Mouse (Mus musculus) heart, embryonic 16.5 days (tissue): ENCODE results near the gene Mov10l1. TPM values are rescaled to one million over a fixed set of nuclear protein-coding genes. Genes with fewer than 3 reads are reported as not detected.
A peak's percentile ranks its signal among the peaks of the same experiment; 100 is the strongest.

ENCODE experiments used
- ATAC-seq: fragments of 200-750 bp; cut with Nextera tagmentation; replicated peaks from 2 replicates; pipeline ENCODE4 v1.8.0; 2017; ENCODE audit warnings: moderate number of reproducible peaks; ENCODE audit not compliant: insufficient read depth, low FRiP score; ENCODE audit errors: extremely low read depth
- H3K27ac ChIP-seq: fragments of 300-500 bp; sonication (generic); 2 replicates; pipeline ENCODE4 v1.5.1; 2014; ENCODE audit warnings: mild to moderate bottlenecking, low read length, control low read depth, moderate library complexity
- H3K27me3 ChIP-seq: fragments of 300-500 bp; sonication (generic); 2 replicates; pipeline ENCODE4 v1.6.1; 2014; ENCODE audit warnings: low read length, mixed read lengths; ENCODE audit not compliant: control insufficient read depth, insufficient read depth
- H3K36me3 ChIP-seq: fragments of 300-500 bp; sonication (generic); 2 replicates; pipeline ENCODE4 v1.6.1; 2014; ENCODE audit not compliant: control insufficient read depth, insufficient read depth
- H3K4me1 ChIP-seq: fragments of 300-500 bp; sonication (generic); 2 replicates; pipeline ENCODE4 v1.6.1; 2014; ENCODE audit warnings: low read length, mixed read lengths; ENCODE audit not compliant: control insufficient read depth, insufficient read depth
- H3K4me2 ChIP-seq: fragments of 300-500 bp; sonication (generic); 2 replicates; pipeline ENCODE4 v1.6.1; 2014; ENCODE audit warnings: low read depth, mild to moderate bottlenecking, control low read depth, low read length
- H3K4me3 ChIP-seq: fragments of 300-500 bp; sonication (generic); 2 replicates; pipeline ENCODE4 v1.5.1; 2014; ENCODE audit warnings: mild to moderate bottlenecking, control low read depth, low read length
- H3K9ac ChIP-seq: fragments of 300-500 bp; sonication (generic); 2 replicates; pipeline ENCODE4 v1.6.1; 2014; ENCODE audit warnings: low read length, control low read depth
- H3K9me3 ChIP-seq: fragments of 300-500 bp; sonication (generic); replicated peaks from 2 replicates; pipeline ENCODE4 v1.6.1; 2016; ENCODE audit warnings: low read length; ENCODE audit not compliant: control insufficient read depth
- WGBS: fragments of 180-500 bp; shearing (Covaris S2); extraction: QIAGEN DNeasy Blood & Tissue Kit; methylation state at CpG from one replicate; pipeline ENCODE4 v1.1.7; 2014; 5-methylcytosine and 5-hydroxymethylcytosine counted together
- polyA plus RNA-seq: library from polyadenylated mRNA; unstranded; fragments of >200 nt; fragmentation: Nextera tagmentation; extraction: Ambion mirVana; gene quantifications from 2 replicates; pipeline ENCODE4 v1.2.1, GENCODE M21; 2015

Mov10l1 gene
- polyA plus RNA-seq, 1 experiment from 2014 or later, result 77.6 TPM

GRCm38 (mm10) chr15:89063536-89063935 lies 80.8 kb downstream of the Mov10l1 start:
- peaks cover 41% of the 10 kb centered on the region for H3K27me3 ChIP-seq
- no peak overlapping the region for H3K4me3 ChIP-seq
- no peak overlapping the region for H3K27ac ChIP-seq
- 0 out of 2 replicates have a peak, but pooled peaks cover 7% of the 10 kb centered on the region for H3K4me1 ChIP-seq
- H3K9ac ChIP-seq, result no peak overlapping the region
- H3K9me3 ChIP-seq, result no peaks in the 10 kb centered on the region
- WGBS, result 75% methylated on average over 6 of the region's 6 CpGs
- H3K4me2 ChIP-seq, result no peak overlapping the region
- H3K36me3 ChIP-seq, result no peaks in the 10 kb centered on the region
- ATAC-seq, result no peak

- no peak overlapping the region for H3K4me2 ChIP-seq
- H3K27ac ChIP-seq, result no peak overlapping the region
- H3K4me1 ChIP-seq, result no peaks in the 10 kb centered on the region
- H3K4me3 ChIP-seq, result no peak overlapping the region
- no peaks in the 10 kb centered on the region for H3K36me3 ChIP-seq
- ATAC-seq, result no peak
- H3K9me3 ChIP-seq, result no peaks in the 10 kb centered on the region
- H3K27me3 ChIP-seq, result peaks cover 38% of the 10 kb centered on the region
- WGBS, result 91% methylated on average over 5 of the region's 5 CpGs
- H3K9ac ChIP-seq, result no peak overlapping the region
These were observed 82.2 kb downstream of the Mov10l1 start for GRCm38 (mm10) chr15:89064891-89065290.

- no peak overlapping the region for H3K27ac ChIP-seq
- H3K4me3 ChIP-seq, result peak overlapping the region; percentile 3; the same call in 1 of the 2 replicates
- no peaks in the 10 kb centered on the region for H3K4me1 ChIP-seq
- H3K36me3 ChIP-seq, result no peaks in the 10 kb centered on the region
- no peaks in the 10 kb centered on the region for H3K9me3 ChIP-seq
- 26% methylated on average over 35 of the region's 35 CpGs for WGBS
- H3K4me2 ChIP-seq, result peak overlapping the region; percentile 39
- no peak for ATAC-seq
- peaks cover 27% of the 10 kb centered on the region for H3K27me3 ChIP-seq
- H3K9ac ChIP-seq, result no peak overlapping the region
These were observed 84.9 kb downstream of the Mov10l1 start for GRCm38 (mm10) chr15:89067609-89068008.

GRCm38 (mm10) chr15:89068226-89068625 lies 85.5 kb downstream of the Mov10l1 start:
- Histone ChIP-seq H3K4me2 (no peak overlapping the region), H3K4me1 (0 out of 2 replicates have a peak, but pooled peaks cover 4% of the 10 kb centered on the region), H3K4me3 (no peak overlapping the region), H3K27ac (no peak overlapping the region), H3K36me3 (no peaks in the 10 kb centered on the region), H3K27me3 (peaks cover 24% of the 10 kb centered on the region), H3K9me3 (no peaks in the 10 kb centered on the region), H3K9ac (no peak overlapping the region)
- 39% methylated on average over 26 of the region's 26 CpGs for WGBS
- ATAC-seq, result no peak

- H3K4me1 ChIP-seq, result peaks cover 12% of the 10 kb centered on the region
- H3K27me3 ChIP-seq, result peaks cover 24% of the 10 kb centered on the region
These were observed 86.7 kb downstream of the Mov10l1 start for GRCm38 (mm10) chr15:89069336-89069840.

GRCm38 (mm10) chr15:89070606-89071005 lies 87.9 kb downstream of the Mov10l1 start:
- Histone ChIP-seq H3K9ac (no peak overlapping the region), H3K9me3 (no peaks in the 10 kb centered on the region), H3K4me3 (no peak overlapping the region), H3K27ac (no peak overlapping the region), H3K36me3 (no peaks in the 10 kb centered on the region), H3K4me2 (no peak overlapping the region), H3K27me3 (peaks cover 24% of the 10 kb centered on the region), H3K4me1 (peaks cover 19% of the 10 kb centered on the region)
- no peak for ATAC-seq
- 70% methylated on average over 24 of the region's 24 CpGs for WGBS

More at GRCm38 (mm10) chr15:89069336-89069840, 86.7 kb downstream of the Mov10l1 start:
- Histone ChIP-seq H3K9ac (no peak overlapping the region), H3K4me2 (no peak overlapping the region), H3K27ac (no peak overlapping the region), H3K4me3 (no peak overlapping the region), H3K36me3 (no peaks in the 10 kb centered on the region), H3K9me3 (no peaks in the 10 kb centered on the region)
- 78% methylated on average over 19 of the region's 19 CpGs for WGBS
- no peak for ATAC-seq

- H3K27me3 ChIP-seq, result 0 out of 2 replicates have a peak, but pooled peaks cover 3% of the 10 kb centered on the region
- H3K9me3 ChIP-seq, result no peaks in the 10 kb centered on the region
- peaks cover 42% of the 10 kb centered on the region for H3K4me1 ChIP-seq
- peak overlapping the region; percentile 0 for H3K9ac ChIP-seq
- 0 out of 2 replicates have a peak, but pooled peaks have one; percentile 4 for ATAC-seq
- H3K27ac ChIP-seq, result peak overlapping the region; percentile 97
- no peak overlapping the region for H3K4me3 ChIP-seq
- H3K36me3 ChIP-seq, result no peaks in the 10 kb centered on the region
- H3K4me2 ChIP-seq, result peak overlapping the region; percentile 91
- 42% methylated on average over 10 of the region's 10 CpGs for WGBS
These were observed 91.4 kb downstream of the Mov10l1 start for GRCm38 (mm10) chr15:89073993-89074603.

GRCm38 (mm10) chr15:89074613-89075477 lies 92.1 kb downstream of the Mov10l1 start, which contains the start of gene Trabd:
TSS of gene Trabd (plus strand) at chr15:89075124.
- Histone ChIP-seq H3K27ac (peak within 1 kb of the TSS; percentile 97), H3K27me3 (0 out of 2 replicates have a peak, but pooled peaks cover under 1% of the 10 kb centered on the region), H3K36me3 (no peaks in the 10 kb centered on the region), H3K9me3 (no peaks in the 10 kb centered on the region), H3K4me1 (peaks cover 42% of the 10 kb centered on the region), H3K4me2 (peak within 1 kb of the TSS; percentile 91), H3K9ac (peak within 1 kb of the TSS; percentile 93), H3K4me3 (peak within 1 kb of the TSS; percentile 80)
- ATAC-seq, result no peak; the same call in 1 of the 2 replicates
- WGBS, result 13% methylated on average over 11 of the region's 11 CpGs
